Mouse (Mus musculus) lung, postnatal 0 days (tissue): ENCODE data around the gene Impdh1.

Experiments used
- CTCF ChIP-seq: IDR thresholded peaks from 2 replicates; pipeline ENCODE4 v1.5.1; 2016; ENCODE audit warnings: antibody characterized with exemption, mild to moderate bottlenecking
- EP300 ChIP-seq: IDR thresholded peaks from 2 replicates; pipeline ENCODE4 v1.6.1; 2016; ENCODE audit warnings: antibody characterized with exemption, mild to moderate bottlenecking, control low read depth

DNA sequence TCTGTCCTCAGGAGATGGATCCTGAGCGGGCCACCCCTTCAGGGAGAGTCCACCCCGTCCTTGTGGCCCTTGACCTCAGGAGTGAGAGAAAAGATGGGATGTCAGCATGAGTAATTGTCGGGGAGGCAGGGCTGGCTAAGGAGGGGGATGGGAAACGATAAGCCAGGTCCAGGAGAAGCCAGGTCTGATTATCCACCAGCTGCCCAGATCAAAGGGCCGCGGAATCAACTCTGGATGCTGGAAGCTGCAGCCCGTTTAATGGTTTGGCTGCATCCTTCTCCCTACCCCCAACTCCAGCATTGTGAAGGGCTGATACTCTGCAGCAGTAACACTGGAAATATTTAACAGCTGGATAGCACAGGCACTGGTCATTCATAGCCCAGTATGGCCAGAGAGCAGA lies 41.8 kb downstream of the Impdh1 start:
- no peak for TF ChIP-seq CTCF
- TF ChIP-seq EP300, result no peak
